Mouse (Mus musculus) ovary, postnatal 10 days (tissue): ENCODE results near the gene Cryl1.

Experiments
- DNase-seq: peaks from one replicate; pipeline ENCODE4 v3.0.0; 2022; ENCODE audit warnings: low spot score

Cryl1 gene

GRCm38 (mm10) chr14:57234711-57235110 is 163.6 kb downstream of the Cryl1 start:
- DNase-seq = no peak

- no peak for DNase-seq
These were observed 167.9 kb downstream of the Cryl1 start for GRCm38 (mm10) chr14:57230264-57231015.
